Mouse (Mus musculus) right cerebral cortex, postnatal 10 days (tissue): ENCODE measurements at regions not wholly inside any gene's neighbourhood (a gene's known extent, or its start where the extent isn't known, plus 50 kb on each side); places are given as distances from the start of the nearest gene placed in this dataset.
A peak's percentile ranks its signal among the peaks of the same experiment; 100 is the strongest.
"Not testable (repeated sequence)": the region's sequence is repeated elsewhere in the genome, so short reads cannot be mapped to it uniquely, and the experiment has no call there.

Experiments used
- DNase-seq, 2 experiments: peaks; one replicate each; pipeline ENCODE4 v3.0.0; 2021; ENCODE audit warnings: low spot score in 2 of 2

GRCm38 (mm10) chrX:165667020-165667419 is 339.8 kb upstream of the Glra2 start:
- DNase-seq = peak in 1 of 2 experiments; percentile 21

DNA sequence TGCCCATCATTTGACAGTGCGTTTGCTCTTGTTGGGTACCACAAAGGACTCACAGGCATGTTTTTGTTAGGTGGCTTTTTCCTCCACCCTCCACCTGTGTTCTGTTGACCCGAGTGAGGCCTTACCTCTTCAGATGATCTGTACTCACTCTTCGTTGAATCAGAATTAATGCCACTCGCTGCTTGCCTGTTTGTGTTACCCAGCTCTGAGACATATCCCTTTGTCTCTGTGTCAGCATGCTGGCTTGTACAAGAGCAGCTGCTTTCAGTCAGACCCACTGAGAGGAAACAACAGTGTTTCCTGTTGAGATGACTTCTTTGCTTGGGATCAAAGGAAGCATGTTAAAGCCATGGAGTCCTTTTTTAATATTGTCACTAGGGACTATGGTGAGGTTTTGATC is 304.0 kb upstream of the Glra2 start:
- no peak for DNase-seq

DNA sequence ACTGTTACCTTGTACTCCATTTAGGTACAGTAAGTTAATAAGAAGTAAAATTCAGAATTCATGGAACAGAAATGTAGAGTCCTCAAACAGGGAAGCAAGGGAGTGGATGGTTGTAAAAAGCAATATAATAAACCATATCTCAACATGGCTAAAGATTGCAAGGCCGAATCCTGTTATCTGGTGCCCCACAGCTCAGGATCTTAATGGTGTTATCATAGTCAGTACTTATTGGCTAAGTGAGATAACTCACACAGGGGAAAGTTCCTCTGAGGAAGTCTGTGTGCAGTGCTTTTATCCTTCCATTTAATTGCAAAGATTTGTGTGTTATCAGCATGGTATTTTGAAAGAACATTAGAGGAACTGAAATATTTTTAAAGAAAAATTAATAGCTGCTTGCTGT is 288.9 kb upstream of the Glra2 start:
- DNase-seq = no peak

DNA sequence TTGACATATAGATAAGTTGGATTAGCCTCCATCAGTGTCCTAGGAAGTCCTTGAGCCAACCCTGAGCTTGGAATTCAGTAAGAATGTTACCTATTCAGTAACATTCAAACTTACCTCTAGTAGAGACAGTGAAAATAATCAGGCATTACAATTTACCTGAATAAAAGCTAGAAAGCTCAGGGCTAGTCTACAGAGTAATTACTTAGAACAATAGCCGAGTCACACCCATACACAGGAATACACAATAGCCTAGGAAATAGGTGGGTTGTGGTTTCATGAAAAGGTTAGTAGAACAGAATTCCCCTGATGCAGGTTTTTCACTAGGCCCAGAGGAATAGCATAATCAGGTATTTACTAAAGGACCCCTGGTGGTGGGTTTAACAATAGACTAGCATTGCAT is 273.6 kb upstream of the Glra2 start:
- not testable (repeated sequence) for DNase-seq
